Mouse (Mus musculus): ENCODE results near the gene Dntt.

- TF ChIP-seq CTCF (IDR thresholded peaks at IDR 0.05; ENCODE audit: low read depth) (no peak), EP300 (IDR thresholded peaks at IDR 0.05; ENCODE audit: low read depth) (no peak)
Observed at GRCm38 (mm10) chr19:41014003-41014402, 15.1 kb upstream of the Dntt start.
